Mouse (Mus musculus): ENCODE data around the gene Syde2.

The Syde2 gene

DNA sequence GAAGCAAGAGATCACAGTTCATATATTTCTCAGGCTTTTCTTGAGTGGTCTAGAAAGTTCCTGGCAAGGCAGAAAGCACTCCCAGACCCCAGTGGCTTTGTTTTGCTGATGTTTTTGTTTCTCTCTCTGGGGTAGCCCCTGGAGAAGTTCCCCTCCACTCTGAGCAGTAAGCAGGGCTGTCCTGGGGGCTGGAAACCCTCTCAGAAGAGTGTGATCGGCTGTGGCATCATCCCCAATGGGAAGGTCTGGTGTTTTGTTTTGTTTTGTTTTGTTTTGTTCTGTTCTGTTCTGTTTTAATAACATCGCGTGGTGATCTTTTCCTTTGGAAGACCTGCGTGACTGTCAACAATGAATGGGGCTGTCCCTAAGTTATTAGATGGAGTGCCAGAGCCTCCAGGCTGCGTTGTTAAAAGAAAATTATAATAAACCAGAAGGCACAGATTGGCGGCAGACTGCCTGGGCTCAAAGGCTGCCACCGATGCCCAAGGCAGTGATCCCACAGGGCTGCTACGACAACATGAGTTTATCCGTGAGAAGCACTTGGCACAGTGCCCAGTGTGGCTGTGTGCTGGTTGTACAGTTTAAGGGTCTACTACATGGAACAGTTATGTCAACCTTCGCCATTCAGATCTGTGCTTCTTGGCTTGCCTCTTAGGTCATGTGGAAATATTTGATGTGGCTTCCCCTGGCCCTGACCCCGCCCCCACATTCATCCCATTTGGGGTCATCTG, 63.8 kb downstream of the Syde2 start:
- in situ Hi-C loops (cut with MboI, MseI) = no loop called here

DNA sequence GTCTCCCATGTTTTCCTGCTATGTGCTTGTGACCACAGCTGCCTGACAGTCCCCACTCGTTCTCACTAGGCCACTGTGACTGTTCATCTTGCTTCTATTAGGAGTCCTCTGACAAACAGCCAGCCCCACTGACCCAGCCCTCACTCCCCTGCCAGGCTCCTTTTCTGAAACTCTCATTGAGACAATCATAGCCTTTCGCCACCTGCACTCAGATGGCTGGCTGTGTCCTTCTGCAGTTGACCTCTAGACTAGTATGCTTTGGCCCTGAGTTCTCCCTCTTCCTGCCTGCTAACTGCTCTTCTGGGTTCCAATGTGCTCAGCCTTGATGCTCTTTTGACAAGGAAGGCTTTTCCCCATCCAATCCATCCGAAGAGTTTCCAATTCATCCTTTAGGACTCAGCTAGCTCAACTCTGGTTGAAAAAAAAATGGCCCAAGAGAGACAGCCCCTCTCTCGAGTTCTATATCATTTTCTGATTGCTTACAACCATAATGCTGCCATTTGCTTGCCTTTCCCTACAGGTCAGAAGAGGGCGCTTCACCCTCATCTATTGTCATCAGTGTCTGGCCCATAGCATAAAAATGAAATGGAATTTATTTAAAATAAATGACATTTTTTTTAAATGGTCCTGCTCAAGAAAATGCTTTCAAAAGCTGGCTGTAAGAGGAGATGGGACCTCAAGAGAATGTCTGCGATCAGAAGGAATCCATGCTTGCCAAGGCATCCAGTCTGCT, 65.6 kb downstream of the Syde2 start:
- in situ Hi-C loops (cut with MboI, MseI) = no loop called here

DNA sequence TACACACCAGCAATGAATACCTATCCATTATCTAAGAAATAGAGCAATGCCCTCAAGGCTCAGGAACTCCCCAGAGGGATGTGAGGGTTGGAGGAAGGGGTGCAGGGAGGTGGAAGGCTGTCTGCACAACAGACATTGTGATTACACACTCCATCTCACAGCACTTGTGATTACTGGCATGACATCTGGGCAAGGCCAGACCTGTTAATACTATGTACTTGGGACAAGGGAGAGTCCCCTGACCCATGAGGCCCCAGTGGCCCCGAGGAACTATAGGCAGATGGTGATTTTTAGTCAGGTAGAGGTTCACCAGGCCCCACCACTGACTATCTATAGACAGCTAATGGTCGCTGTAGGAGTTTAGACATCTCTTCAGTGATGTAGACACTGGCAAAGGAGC, 66.2 kb downstream of the Syde2 start:
- in situ Hi-C loops (cut with MboI, MseI) = no loop called here

DNA sequence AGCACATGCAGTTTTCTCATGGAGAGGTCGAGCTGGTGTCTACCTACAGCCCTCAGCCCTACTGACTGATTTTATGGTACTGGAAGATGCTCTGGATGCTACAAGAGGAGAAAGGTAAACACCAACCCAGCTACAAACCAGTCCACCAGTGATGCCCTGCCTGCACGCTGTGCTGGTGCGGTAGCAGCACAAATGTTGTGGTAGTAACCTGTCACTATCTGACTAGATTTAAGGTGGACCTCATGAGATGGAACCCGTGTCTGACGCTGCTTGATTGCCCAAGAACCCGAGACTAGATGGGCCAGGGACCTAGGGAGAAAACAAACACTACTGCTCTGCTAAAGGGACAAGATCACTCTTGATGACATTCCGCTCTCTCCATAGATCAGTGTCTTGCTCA, 69.5 kb downstream of the Syde2 start:
- in situ Hi-C loops (cut with MboI, MseI) = loop anchor here (5.0 kb wide), 1 partner anchor 120 kb away; no protein-coding TSS in a partner anchor

DNA sequence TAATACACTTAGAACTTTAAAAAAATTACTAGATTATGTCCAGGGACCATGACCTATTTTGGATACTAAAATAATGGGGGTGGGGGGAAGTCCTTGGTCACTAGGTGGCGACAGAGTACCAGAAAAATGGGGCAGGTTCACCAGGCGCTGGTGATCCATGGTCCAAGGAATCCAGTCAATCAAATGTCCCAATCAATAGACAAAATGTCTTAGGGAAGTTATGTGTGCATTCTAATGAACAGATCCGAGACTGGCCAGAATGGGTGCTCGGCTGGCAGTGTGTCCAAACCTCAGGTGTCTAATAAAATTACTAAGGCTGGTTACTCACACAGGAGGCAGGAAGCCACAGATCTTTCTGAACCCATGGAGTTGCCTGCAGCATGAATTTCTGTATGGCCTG, 70.6 kb downstream of the Syde2 start:
- in situ Hi-C loops (cut with MboI, MseI) = loop anchor here (5.0 kb wide), 1 partner anchor 119 kb away; no protein-coding TSS in a partner anchor

DNA sequence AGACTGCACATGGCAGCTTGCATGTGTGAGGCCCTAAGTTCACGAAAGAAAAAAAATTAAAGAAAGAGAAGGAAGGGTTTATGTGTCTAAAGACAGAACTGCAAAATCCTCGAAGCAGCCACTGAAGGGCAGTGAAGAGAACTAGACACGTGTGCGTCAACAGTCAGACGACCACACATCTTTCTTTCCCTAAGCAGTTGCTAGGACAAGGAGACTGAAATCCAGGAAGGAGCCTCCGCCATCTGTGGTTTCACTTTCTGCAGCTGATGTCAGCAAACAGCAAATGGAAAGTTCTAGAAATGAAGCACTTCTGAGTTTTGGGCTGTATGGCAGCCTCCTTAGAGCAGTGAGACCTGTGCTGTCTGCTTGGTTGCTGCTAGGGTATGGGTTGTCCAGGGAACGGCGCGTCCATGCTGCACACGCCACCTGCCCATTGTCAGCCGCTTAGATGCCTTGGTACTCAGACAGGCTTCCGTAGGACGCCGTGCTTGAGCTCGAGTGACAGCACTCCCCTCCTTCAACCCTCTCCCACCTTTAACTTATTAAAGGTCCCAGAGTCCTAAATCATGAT, 71.8 kb downstream of the Syde2 start:
- in situ Hi-C loops (cut with MboI, MseI) = loop anchor here (5.0 kb wide), 1 partner anchor 118 kb away; no protein-coding TSS in a partner anchor

DNA sequence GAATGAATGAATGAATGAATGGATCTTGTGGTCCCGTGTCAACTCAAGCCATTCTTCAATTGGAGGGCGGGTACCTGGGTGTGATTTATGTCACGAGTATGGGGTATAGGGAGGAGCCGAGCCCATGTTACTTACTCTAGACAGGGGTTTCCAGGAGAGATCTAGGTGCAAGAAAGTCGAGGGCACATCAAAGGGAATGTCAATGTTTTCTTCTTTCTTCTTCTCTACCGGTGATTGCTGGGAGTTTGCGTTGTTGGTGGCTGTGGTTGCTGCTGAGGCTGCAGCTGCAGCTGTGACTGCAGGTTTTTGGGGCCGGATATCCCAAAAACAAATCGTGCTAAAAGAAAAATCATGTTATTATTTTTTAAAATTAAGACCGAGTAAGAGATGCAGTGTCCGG, 75.5 kb downstream of the Syde2 start:
- in situ Hi-C loops (cut with MboI, MseI) = loop anchor here (10.0 kb wide), 1 partner anchor 118 kb away; no protein-coding TSS in a partner anchor

DNA sequence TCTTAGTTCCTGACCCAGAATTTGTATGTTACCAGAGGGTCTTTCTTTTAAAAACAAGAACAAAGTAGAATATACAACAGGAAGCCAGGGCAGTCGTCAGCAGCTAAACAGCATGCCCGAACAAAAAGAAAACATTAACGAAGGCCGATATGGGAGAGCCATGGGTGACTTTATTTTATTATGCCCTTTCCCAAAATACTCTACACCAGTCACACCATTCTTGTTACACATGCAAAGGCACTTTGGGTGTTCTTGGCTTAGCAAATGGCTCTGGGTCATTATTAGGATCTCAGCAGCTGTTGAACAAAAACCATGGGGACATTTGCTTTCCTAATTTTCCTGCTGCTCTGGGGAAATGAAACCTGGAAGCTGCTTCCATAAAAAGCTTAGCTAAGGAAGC, 81.6 kb downstream of the Syde2 start:
- in situ Hi-C loops (cut with MboI, MseI) = loop anchor here (10.0 kb wide), 1 partner anchor 124 kb away; no protein-coding TSS in a partner anchor
